Mouse (Mus musculus) spleen, postnatal 10 days (tissue): ENCODE measurements at regions not wholly inside any gene's neighbourhood (a gene's known extent, or its start where the extent isn't known, plus 50 kb on each side); places are given as distances from the start of the nearest gene placed in this dataset.
"Not testable (repeated sequence)": the region's sequence is repeated elsewhere in the genome, so short reads cannot be mapped to it uniquely, and the experiment has no call there.

Experiments used
- DNase-seq, 2 experiments: peaks; one replicate each; pipeline ENCODE4 v3.0.0; 2021 to 2022; ENCODE audit warnings: low spot score in 2 of 2

- DNase-seq = no peak
Measured at GRCm38 (mm10) chr10:23733679-23734078, 53.4 kb downstream of the Rps12 start.

- not testable (repeated sequence) for DNase-seq
Measured at GRCm38 (mm10) chr10:23725960-23726714, 60.9 kb downstream of the Rps12 start.

- DNase-seq = no peak
Measured at GRCm38 (mm10) chr10:23718124-23718523, 69.0 kb downstream of the Rps12 start.

GRCm38 (mm10) chr10:23715511-23715910 is 71.6 kb downstream of the Rps12 start:
- DNase-seq = no peak

GRCm38 (mm10) chr10:23715101-23715500 is 72.0 kb downstream of the Rps12 start:
- no peak for DNase-seq

- no peak for DNase-seq
Measured at GRCm38 (mm10) chr10:23712691-23713378, 74.2 kb downstream of the Rps12 start.

GRCm38 (mm10) chr10:23711416-23712171 is 75.5 kb downstream of the Rps12 start:
- no peak for DNase-seq

- DNase-seq = no peak
Measured at GRCm38 (mm10) chr10:23710999-23711398, 76.1 kb downstream of the Rps12 start.

- no peak for DNase-seq
Measured at GRCm38 (mm10) chr10:23708261-23708660, 78.8 kb downstream of the Rps12 start.

GRCm38 (mm10) chr10:23707141-23707540 is 79.9 kb downstream of the Rps12 start:
- no peak for DNase-seq

- no peak for DNase-seq
Measured at GRCm38 (mm10) chr10:23704048-23704447, 83.0 kb downstream of the Rps12 start.

GRCm38 (mm10) chr10:23691291-23691690 is 95.8 kb downstream of the Rps12 start:
- no peak for DNase-seq

- no peak for DNase-seq
Measured at GRCm38 (mm10) chr10:23686969-23687368, 100.1 kb downstream of the Rps12 start.

- DNase-seq = no peak
Measured at GRCm38 (mm10) chr10:23683078-23683477, 104.0 kb downstream of the Rps12 start.

- no peak for DNase-seq
Measured at GRCm38 (mm10) chr10:23675911-23676310, 111.2 kb downstream of the Rps12 start.

GRCm38 (mm10) chr10:23674633-23675515 is 112.2 kb downstream of the Rps12 start:
- no peak for DNase-seq

- DNase-seq = no peak
Measured at GRCm38 (mm10) chr10:23672296-23672695, 114.8 kb downstream of the Rps12 start.

GRCm38 (mm10) chr10:23671494-23671893 is 115.6 kb downstream of the Rps12 start:
- peak in 1 of 2 experiments; percentile 38 for DNase-seq

GRCm38 (mm10) chr10:23665916-23666315 is 121.2 kb downstream of the Rps12 start:
- not testable (repeated sequence) for DNase-seq

- DNase-seq = no peak
Measured at GRCm38 (mm10) chr10:23626201-23626600, 160.9 kb downstream of the Rps12 start.

- DNase-seq = no peak
Measured at GRCm38 (mm10) chr10:23612030-23612429, 175.0 kb downstream of the Rps12 start.
